Mouse (Mus musculus): ENCODE data around the gene Traf2.

GRCm38 (mm10) chr2:25540541-25540948 lies 6.2 kb downstream of the Traf2 start:
- TF ChIP-seq CTCF (IDR thresholded peaks at IDR 0.05; ENCODE audit: insufficient read depth, low read length) (no peak), POLR2A (IDR thresholded peaks at IDR 0.05; ENCODE audit: borderline replicate concordance, extremely low read depth, low read depth, low read length) (no peak)
